Mouse (Mus musculus) neural tube, embryonic 14.5 days (tissue): Measurements from ENCODE around the gene Cyp2b13. TPM values are rescaled to one million over a fixed set of nuclear protein-coding genes. Genes with fewer than 3 reads are reported as not detected.

Experiments
- polyA plus RNA-seq: library from polyadenylated mRNA; unstranded; fragments of >200 nt; fragmentation: Nextera tagmentation; extraction: Ambion mirVana; gene quantifications from 2 replicates; pipeline ENCODE4 v1.2.1, GENCODE M21; 2014

Cyp2b13 gene
- polyA plus RNA-seq, 1 experiment from 2014 or later: not detected

Other genes with a start within 250 kb of the Cyp2b13 start
- gene Cyp2s1, start 244.6 kb upstream of the Cyp2b13 start, polyA plus RNA-seq: 1.7 and 2.3 TPM in 2 replicates
- gene Cyp2b10, start 163.9 kb upstream of the Cyp2b13 start, polyA plus RNA-seq: not detected in 2 replicates
- gene Cyp2b9, start 111.9 kb downstream of the Cyp2b13 start, polyA plus RNA-seq: not detected in 2 replicates
- gene Vmn1r184, start 198.8 kb downstream of the Cyp2b13 start, polyA plus RNA-seq: not detected in 2 replicates
- not detected in 2 replicates for gene Cyp2a4, start 245.7 kb downstream of the Cyp2b13 start, polyA plus RNA-seq